ENCODE assay signal across 15 mouse cellular contexts in genomic region chr2:117113762-117114161, GRCm38 (mm10). TPM values are rescaled to one million over a fixed set of nuclear protein-coding genes. Genes with fewer than 3 reads are reported as not detected.
DNase-seq lines count a peak whose midpoint lies in the region; ATAC-seq and TF ChIP-seq lines count a peak whose summit lies in the region.
"Had no signal": no experiment of that assay in that cellular context is flagged by ENCODE, and none has a peak within 500 bp of the region (broad histone marks: within the 10 kb centered on the region; RNA-seq: fewer than 3 reads in every experiment).

No protein-coding gene starts in this region.

- no peaks in the 10 kb centered on the region for H3K9me3 ChIP-seq in kidney, embryonic 15.5 days (replicated peaks)
- no peaks in the 10 kb centered on the region for H3K9me3 ChIP-seq in lung, postnatal 0 days (ENCODE audit: low read length)

- no peak for TF ChIP-seq CTCF in lung, postnatal 0 days (IDR thresholded peaks at IDR 0.05)

- peaks cover 11% of the 10 kb centered on the region for H3K4me1 ChIP-seq in kidney, embryonic 15.5 days
- H3K4me1 ChIP-seq in lung, postnatal 0 days (ENCODE audit: insufficient read depth, low read depth, low read length): peaks cover 3% of the 10 kb centered on the region; the same call in 1 of the 2 replicates

- ATAC-seq in kidney, embryonic 15.5 days (replicated peaks; ENCODE audit: low FRiP score): peak; percentile 64; the same call in 1 of the 2 replicates
- ATAC-seq in lung, postnatal 0 days: peak; percentile 58
- ATAC-seq in megakaryocyte progenitor cell, adult 5-6 weeks (replicated peaks; ENCODE audit: poor library complexity): peak; percentile 32
- ATAC-seq: forebrain, postnatal 0 days had no signal

- peak; percentile 65 for DNase-seq in heart, adult 8-10 months (ENCODE audit: low spot score)
- DNase-seq in heart, postnatal 36 days: no peak
- DNase-seq in kidney, adult 8-10 months: no peak
- peak; percentile 25 for DNase-seq in lung, postnatal 0 days (ENCODE audit: low spot score)
- no peak for DNase-seq in lung, postnatal 10 days
- DNase-seq in retina, postnatal 1 day: no peak
- DNase-seq: cerebellum, postnatal 14 days; forebrain, postnatal 0 days; gastrocnemius, postnatal 10 days; layer of hippocampus, postnatal 36 days; thymus, adult 2 months had no signal

- no peak overlapping the region for H3K9ac ChIP-seq in kidney, embryonic 15.5 days
- H3K9ac ChIP-seq in lung, postnatal 0 days (replicated peaks; ENCODE audit: low read depth): no peak overlapping the region
- H3K9ac ChIP-seq: forebrain, postnatal 0 days; liver, embryonic 14.5 days had no signal

- 27% methylated on average over 4 of the region's 4 CpGs for WGBS in kidney, embryonic 15.5 days
- WGBS in lung, postnatal 0 days: 45% methylated on average over 4 of the region's 4 CpGs

- TF ChIP-seq EP300 in lung, postnatal 0 days (IDR thresholded peaks at IDR 0.05): peak; percentile 64; the same call in 1 of the 2 replicates

- no peak overlapping the region for H3K4me3 ChIP-seq in kidney, embryonic 15.5 days (replicated peaks)
- H3K4me3 ChIP-seq in lung, postnatal 0 days (ENCODE audit: low read depth, low read length): no peak overlapping the region
- H3K4me3 ChIP-seq: erythroblast, embryonic 14.5 days had no signal

- no peaks in the 10 kb centered on the region for H3K36me3 ChIP-seq in kidney, embryonic 15.5 days
- H3K36me3 ChIP-seq in lung, postnatal 0 days (ENCODE audit: insufficient read depth, low read length): no peaks in the 10 kb centered on the region

- intact Hi-C loops in heart, postnatal 36 days (cut with DNase I): no loop called here

- peak overlapping the region; percentile 59 for H3K27ac ChIP-seq in kidney, embryonic 15.5 days
- H3K27ac ChIP-seq in lung, postnatal 0 days (ENCODE audit: low read length): no peak overlapping the region
- H3K27ac ChIP-seq: liver, embryonic 14.5 days had no signal

- peak overlapping the region; percentile 25; the same call in 1 of the 2 replicates for H3K4me2 ChIP-seq in kidney, embryonic 15.5 days
- H3K4me2 ChIP-seq in lung, postnatal 0 days (replicated peaks; ENCODE audit: low read depth, low read length): no peak overlapping the region

- no peaks in the 10 kb centered on the region for H3K27me3 ChIP-seq in kidney, embryonic 15.5 days
- no peaks in the 10 kb centered on the region for H3K27me3 ChIP-seq in lung, postnatal 0 days (replicated peaks; ENCODE audit: insufficient read depth, low read length)

RNA-seq across cellular contexts. Expression of gene Spred1, which starts 7.4 kb away (rescaled TPM):
- total RNA-seq in heart, adult 8-10 months (2022): 10 to 100 TPM in 3 of 4 experiments, 1 to 10 TPM in 1; 9.7 to 13.8 (median 13.0) TPM
- 10 to 100 TPM; 15.7 to 16.6 TPM for total RNA-seq in heart, postnatal 36 days (2021)
- 12.1 and 15.0 TPM in 2 replicates for polyA plus RNA-seq in kidney, embryonic 15.5 days (2015; fragmentation: Nextera tagmentation; extraction: Ambion mirVana)
- 12.5 and 17.3 TPM in 2 replicates for polyA plus RNA-seq in lung, postnatal 0 days (2015; fragmentation: Nextera tagmentation; extraction: Ambion mirVana)
- 18.0 and 21.3 TPM in 2 replicates for total RNA-seq in megakaryocyte progenitor cell, adult 5-6 weeks (2015)
- 16.9 and 23.3 TPM in 2 replicates for total RNA-seq in megakaryocyte progenitor cell, adult 5-6 weeks (2017)

Comparison
In these comparisons a context has a peak if more than half of its experiments do, and no peak if none do; other contexts are left out.
1. DNase-seq: peak in heart, adult 8-10 months (single experiment) and lung, postnatal 0 days (single experiment); none in heart, postnatal 36 days (0 of 2), kidney, adult 8-10 months (0 of 2), lung, postnatal 10 days (single experiment) and retina, postnatal 1 day (single experiment).
2. Peak in every context shown above with its lines, with median percentiles within 50 percentile points of each other: ATAC-seq.